Mouse (Mus musculus) lung, embryonic 15.5 days (tissue): Measurements from ENCODE around the gene Gm20767. TPM values are rescaled to one million over a fixed set of nuclear protein-coding genes. Genes with fewer than 3 reads are reported as not detected.
"Not testable (repeated sequence)": the region's sequence is repeated elsewhere in the genome, so short reads cannot be mapped to it uniquely, and the experiment has no call there.

Source experiments
- ATAC-seq: fragments of 200-750 bp; cut with Nextera tagmentation; 2 replicates; pipeline ENCODE4 v1.8.0; 2017; ENCODE audit warnings: moderate number of reproducible peaks, borderline replicate concordance; ENCODE audit not compliant: low FRiP score, low TSS enrichment; ENCODE audit errors: extremely low read depth
- H3K27ac ChIP-seq: fragments of 300-500 bp; sonication (generic); 2 replicates; pipeline ENCODE4 v1.5.1; 2015; ENCODE audit warnings: moderate library complexity, mild to moderate bottlenecking, inconsistent platforms
- H3K27me3 ChIP-seq: fragments of 300-500 bp; sonication (generic); 2 replicates; pipeline ENCODE4 v1.6.1; 2015; ENCODE audit warnings: inconsistent platforms
- H3K36me3 ChIP-seq: fragments of 300-500 bp; sonication (generic); 2 replicates; pipeline ENCODE4 v1.6.1; 2015; ENCODE audit warnings: inconsistent platforms
- H3K4me1 ChIP-seq: fragments of 300-500 bp; sonication (generic); 2 replicates; pipeline ENCODE4 v1.6.1; 2015; ENCODE audit warnings: inconsistent platforms
- H3K4me2 ChIP-seq: fragments of 300-500 bp; sonication (generic); 2 replicates; pipeline ENCODE4 v1.6.1; 2015; ENCODE audit warnings: inconsistent platforms, mild to moderate bottlenecking, moderate library complexity
- H3K4me3 ChIP-seq: fragments of 300-500 bp; sonication (generic); 2 replicates; pipeline ENCODE4 v1.5.1; 2015; ENCODE audit warnings: mild to moderate bottlenecking, inconsistent platforms
- H3K9ac ChIP-seq: fragments of 300-500 bp; sonication (generic); 2 replicates; pipeline ENCODE4 v1.6.1; 2015; ENCODE audit warnings: inconsistent platforms
- H3K9me3 ChIP-seq: fragments of 300-500 bp; sonication (generic); 2 replicates; pipeline ENCODE4 v1.6.1; 2016; ENCODE audit warnings: inconsistent platforms
- WGBS: fragments of 180-500 bp; shearing (Covaris S2); methylation state at CpG from one replicate; pipeline ENCODE4 v1.1.7; 2015; 5-methylcytosine and 5-hydroxymethylcytosine counted together
- polyA plus RNA-seq: library from polyadenylated mRNA; unstranded; fragments of >200 nt; fragmentation: Nextera tagmentation; extraction: Ambion mirVana; gene quantifications from 2 replicates; pipeline ENCODE4 v1.2.1, GENCODE M21; 2015

Gene Gm20767
- polyA plus RNA-seq: not detected in 2 replicates

DNA sequence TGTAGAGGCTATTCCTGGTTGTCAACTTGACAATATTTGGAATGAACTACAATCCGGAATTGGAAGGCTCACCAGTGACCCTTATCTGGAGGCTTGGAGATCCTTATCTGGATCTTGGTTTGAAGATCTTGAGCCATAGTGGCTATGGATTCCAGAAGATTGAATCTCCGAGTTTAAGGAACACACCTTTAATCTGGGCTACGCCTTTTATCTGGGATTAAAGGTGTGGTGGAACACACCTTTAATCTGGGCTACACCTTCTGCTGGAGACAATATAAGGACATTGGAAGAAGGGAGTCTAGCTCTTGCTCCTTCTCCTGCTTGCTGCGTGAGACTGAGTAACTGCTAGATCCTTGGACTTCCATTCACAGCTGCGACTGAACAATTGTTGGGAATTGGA is at the start of gene Gm20767:
Gene Gm20767 (plus strand): TSS at position 301 of the 400 bp plus-strand sequence.
- H3K9ac ChIP-seq, H3K4me1 ChIP-seq, H3K4me2 ChIP-seq, H3K27me3 ChIP-seq, H3K36me3 ChIP-seq, ATAC-seq, H3K27ac ChIP-seq, H3K4me3 ChIP-seq, H3K9me3 ChIP-seq: not testable (repeated sequence)
- WGBS: 84% methylated on average over 2 of the region's 5 CpGs

DNA sequence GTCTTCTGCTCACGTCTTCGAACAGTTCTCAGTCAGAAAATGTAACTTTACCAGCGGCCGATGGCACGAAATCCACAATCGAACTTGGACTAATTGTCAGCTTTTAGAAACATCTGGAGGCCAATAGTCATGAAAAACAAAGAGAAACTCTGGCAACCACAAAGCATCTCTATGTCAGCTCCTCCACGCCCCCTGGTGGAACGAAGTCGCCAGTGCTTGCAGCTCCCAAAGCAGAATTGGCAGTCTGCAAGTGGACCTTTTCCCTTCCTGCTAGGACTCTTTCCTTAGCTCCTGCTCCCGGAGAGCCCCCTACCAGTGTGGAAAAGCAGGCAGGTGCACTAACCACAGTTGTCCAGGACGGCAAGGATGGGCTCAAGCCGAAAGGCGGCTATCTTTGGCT is 47.1 kb upstream of the Gm20767 start:
- not testable (repeated sequence) for H3K4me3 ChIP-seq, H3K4me2 ChIP-seq, H3K27me3 ChIP-seq, H3K9ac ChIP-seq, H3K27ac ChIP-seq, H3K36me3 ChIP-seq, H3K9me3 ChIP-seq, H3K4me1 ChIP-seq, ATAC-seq
- no CpG with 5 or more reads among the region's 13 CpGs for WGBS

DNA sequence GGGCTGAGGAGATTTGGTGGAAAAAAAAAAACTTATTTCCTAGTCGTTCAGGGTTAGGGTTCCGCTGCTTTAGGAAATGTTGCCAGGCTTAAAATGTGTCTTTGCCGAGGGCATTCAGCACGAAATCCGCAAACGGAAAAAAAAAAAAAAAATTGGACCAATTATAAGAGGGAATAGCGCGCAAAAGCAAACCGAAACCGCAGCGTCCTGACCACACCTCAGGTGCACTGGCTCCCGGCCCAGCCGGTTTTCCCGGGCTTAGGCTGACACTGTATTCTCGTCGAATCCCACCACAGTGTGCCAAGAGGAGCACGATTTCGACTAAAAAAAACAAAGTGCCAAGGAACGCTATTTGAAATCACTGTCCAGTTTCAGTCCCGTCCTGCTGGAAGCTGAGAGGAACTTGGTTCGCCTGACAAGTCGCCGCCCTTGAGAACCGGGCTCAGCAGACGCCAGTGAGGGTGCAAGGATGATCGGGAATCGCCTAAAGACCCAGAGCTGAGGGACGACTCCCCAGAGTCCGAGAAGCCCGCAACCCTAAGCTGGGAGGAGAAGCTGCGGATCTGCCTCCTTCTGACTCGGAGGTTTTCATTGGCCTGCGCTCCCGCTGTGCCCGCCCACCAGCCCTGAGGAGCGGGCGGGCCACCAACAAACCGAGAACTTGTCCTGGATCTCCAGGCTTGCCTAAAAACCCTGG is 43.7 kb upstream of the Gm20767 start:
- H3K27me3 ChIP-seq, H3K27ac ChIP-seq, H3K9me3 ChIP-seq, H3K4me1 ChIP-seq, H3K9ac ChIP-seq, H3K36me3 ChIP-seq: not testable (repeated sequence)
- peak overlapping the region; percentile 28 for H3K4me3 ChIP-seq
- peak overlapping the region; percentile 43 for H3K4me2 ChIP-seq
- ATAC-seq: peak; percentile 82
- under 1% methylated on average over 25 of the region's 38 CpGs for WGBS

DNA sequence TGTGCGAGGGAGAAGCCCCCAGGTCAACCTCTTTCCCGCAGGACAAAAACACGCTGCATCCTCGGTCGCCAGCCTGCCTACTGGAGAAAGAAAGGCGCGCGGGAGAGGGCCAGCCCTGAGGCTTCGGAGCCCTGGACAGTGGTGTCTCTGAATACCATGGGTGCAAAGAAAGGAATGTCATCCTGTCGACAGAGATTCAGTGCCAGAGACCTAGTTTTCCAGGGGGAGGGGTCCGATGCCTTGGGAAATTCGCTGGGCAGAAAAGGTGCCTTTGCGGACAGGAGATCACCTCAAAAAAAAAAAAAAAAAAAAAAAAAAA is 43.1 kb upstream of the Gm20767 start:
- not testable (repeated sequence) for H3K9ac ChIP-seq, H3K27me3 ChIP-seq, H3K4me2 ChIP-seq, H3K4me1 ChIP-seq, H3K36me3 ChIP-seq, H3K27ac ChIP-seq, H3K9me3 ChIP-seq, H3K4me3 ChIP-seq
- peak; percentile 10; the same call in 1 of the 2 replicates for ATAC-seq
- under 1% methylated on average over 9 of the region's 13 CpGs for WGBS

DNA sequence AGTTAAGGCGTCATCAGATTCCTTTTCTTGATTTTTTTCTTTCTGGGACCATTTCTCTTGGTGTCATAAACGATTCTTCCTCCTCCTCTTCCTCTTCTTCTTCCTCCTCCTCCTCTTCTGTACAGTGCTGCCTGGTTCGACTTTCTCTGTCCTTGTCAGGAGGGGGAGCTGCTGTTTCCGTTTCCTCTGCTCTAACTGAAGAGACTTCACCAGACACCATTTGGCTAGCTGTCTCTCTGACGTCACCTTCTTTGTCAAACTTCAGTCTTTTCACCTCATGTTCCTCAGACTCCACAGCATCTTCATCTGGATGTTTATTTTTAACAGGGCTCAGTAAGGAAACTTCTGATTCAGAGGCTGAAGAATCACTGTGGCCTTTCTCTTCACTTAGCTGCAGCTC is 40.7 kb upstream of the Gm20767 start:
- no CpG with 5 or more reads among the region's 5 CpGs for WGBS
- not testable (repeated sequence) for H3K4me1 ChIP-seq, H3K27ac ChIP-seq, H3K36me3 ChIP-seq, H3K4me3 ChIP-seq, H3K9me3 ChIP-seq, H3K9ac ChIP-seq, H3K4me2 ChIP-seq, ATAC-seq, H3K27me3 ChIP-seq

DNA sequence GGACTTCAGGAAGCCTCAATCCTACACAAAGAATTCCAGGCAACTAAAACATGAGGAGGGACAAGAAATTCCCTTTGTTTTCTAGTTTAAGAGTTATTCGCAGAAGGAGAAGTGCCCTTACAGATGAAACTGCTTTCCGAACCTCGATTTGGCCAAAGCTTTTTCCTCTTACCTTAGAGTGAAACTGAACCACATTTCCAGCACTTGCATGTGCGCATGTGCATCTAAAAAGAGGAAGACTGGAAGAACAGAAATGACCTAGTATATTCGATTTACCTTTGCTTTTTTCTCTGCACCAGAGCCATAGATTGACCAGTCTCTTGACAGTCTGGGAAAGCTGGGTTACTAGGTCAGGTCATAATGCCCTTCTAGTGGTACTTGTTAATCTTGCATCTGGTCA is 33.5 kb upstream of the Gm20767 start:
- not testable (repeated sequence) for H3K9me3 ChIP-seq, H3K9ac ChIP-seq, H3K4me1 ChIP-seq, ATAC-seq, H3K27ac ChIP-seq, H3K36me3 ChIP-seq, H3K27me3 ChIP-seq, H3K4me2 ChIP-seq, H3K4me3 ChIP-seq
- no CpG with 5 or more reads among the region's 5 CpGs for WGBS

DNA sequence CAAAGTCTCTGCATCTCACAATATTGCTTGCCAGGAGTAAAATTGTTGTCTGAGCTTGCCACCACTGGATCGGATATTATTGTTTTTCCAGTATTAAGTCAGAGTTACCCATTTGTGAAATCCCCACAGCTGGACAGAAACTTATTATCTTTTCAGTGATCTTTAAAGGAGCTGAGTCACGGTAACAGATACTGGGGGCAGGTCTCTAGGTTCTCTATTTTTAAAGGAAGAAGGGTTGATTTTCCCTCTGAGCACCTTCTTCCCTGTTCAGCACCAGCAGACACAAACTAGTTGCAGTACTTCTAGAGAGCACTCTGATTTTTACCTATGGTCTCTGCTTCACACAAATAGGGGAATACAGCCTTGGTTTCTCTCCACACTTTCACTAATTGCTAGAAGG is 33.0 kb upstream of the Gm20767 start:
- 74% methylated on average over 2 of the region's 2 CpGs for WGBS
- not testable (repeated sequence) for H3K4me3 ChIP-seq, H3K27me3 ChIP-seq, ATAC-seq, H3K9me3 ChIP-seq, H3K36me3 ChIP-seq, H3K4me1 ChIP-seq, H3K9ac ChIP-seq, H3K27ac ChIP-seq, H3K4me2 ChIP-seq

DNA sequence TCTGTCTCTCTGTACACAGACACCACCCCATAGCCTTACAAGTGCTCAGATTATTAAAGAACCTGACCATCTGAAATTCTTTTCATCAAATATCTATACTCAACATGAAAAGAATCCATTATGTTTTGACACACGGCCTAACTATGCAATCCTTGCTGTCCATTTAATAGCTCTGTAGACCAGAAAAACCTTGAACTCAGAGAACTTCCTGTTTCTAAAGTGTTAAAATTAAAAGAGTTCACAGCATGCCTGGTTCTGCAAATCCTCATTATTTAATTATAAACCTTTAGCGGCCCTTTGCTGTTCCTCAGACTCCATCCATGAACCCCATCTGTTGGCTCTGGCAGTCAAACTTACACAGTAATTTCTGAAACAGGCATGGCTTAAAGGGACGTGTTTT is 2.3 kb downstream of the Gm20767 start:
- H3K9ac ChIP-seq, H3K9me3 ChIP-seq, ATAC-seq, H3K4me2 ChIP-seq, H3K36me3 ChIP-seq, H3K27ac ChIP-seq, H3K4me1 ChIP-seq, H3K27me3 ChIP-seq, H3K4me3 ChIP-seq: not testable (repeated sequence)
- WGBS: 79% methylated on average over 2 of the region's 3 CpGs

DNA sequence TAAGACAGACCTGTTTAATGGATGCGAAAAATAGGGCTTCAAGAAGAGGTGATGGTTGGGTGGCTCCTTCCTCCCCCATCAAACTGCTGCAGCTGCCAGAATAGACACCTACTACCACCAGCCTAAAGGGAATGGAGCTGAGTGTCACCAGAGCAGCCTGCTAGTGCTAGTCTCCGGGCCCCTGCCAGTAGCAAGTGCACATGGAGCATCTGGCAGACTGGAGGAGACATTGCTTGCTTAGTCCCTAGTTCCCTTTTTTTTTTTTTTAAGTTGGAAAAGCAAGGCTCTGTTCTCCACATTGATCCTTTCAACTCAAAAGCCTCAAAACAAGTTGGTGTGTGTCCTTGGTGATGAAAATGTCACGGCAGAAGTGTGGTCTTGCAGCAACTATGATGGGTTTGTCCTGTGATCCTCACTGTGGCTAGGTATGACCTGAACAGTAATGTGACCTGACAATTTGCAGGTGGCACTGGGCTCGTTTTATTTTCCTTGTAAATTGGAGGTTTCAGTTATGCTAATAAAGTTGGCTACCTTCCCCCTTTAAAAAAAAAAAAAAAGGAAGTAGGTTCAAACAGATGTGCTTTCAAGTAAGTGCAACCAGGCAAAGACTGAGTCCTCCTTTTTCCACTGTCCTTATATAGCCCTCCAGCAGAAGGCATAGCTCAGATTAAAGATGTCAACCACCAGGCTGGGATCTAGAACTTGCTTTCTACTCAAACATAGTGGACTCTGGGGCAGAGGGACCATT is 9.8 kb downstream of the Gm20767 start:
- H3K27ac ChIP-seq, H3K9ac ChIP-seq, H3K4me2 ChIP-seq, H3K4me3 ChIP-seq, ATAC-seq, H3K27me3 ChIP-seq, H3K36me3 ChIP-seq, H3K9me3 ChIP-seq, H3K4me1 ChIP-seq: not testable (repeated sequence)
- WGBS: 62% methylated on average over 3 of the region's 4 CpGs

DNA sequence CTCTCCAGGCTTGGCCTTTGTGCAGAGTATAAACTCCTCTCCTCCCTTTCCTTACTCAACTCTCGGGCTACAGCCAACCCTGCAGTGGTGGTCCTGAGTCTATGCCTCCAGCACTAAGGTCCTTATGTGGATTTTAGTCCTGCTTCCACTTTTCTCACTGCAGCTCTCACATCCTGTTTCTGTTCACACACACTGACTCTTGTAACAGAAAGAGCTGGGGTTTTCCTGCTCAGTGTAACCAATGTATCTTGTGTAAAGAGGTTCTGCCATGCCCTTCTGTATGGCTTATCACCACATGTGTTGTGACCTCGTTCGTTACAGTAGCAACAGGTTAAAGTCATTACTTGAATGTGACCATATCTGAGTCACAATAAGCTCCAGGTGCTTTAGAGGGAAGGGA is 10.5 kb downstream of the Gm20767 start:
- not testable (repeated sequence) for H3K27ac ChIP-seq, H3K9me3 ChIP-seq, H3K9ac ChIP-seq, H3K27me3 ChIP-seq, H3K4me3 ChIP-seq, ATAC-seq, H3K4me1 ChIP-seq, H3K36me3 ChIP-seq, H3K4me2 ChIP-seq
- 49% methylated on average over 3 of the region's 3 CpGs for whole genome bisulfite sequencing

DNA sequence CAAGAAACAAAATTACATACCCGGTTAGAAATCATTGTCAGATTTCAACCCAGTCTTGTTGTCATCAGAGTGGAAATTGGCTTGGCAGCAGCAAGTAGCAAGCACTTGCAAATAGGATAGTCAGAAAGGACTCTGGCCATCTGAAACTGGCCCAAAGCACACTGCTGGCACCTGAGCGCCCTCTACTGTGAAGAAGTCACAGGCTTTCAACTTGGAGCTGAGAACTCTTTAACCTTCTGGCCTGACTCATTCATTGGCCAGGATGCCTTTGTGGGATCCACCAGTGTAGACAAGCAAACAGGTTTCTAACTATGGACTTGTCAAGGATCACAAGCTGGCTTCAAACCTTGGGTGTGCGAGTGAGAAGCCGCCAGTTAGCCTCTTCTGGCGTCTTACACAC is 28.3 kb downstream of the Gm20767 start:
- H3K9me3 ChIP-seq, H3K4me3 ChIP-seq, H3K27me3 ChIP-seq, H3K36me3 ChIP-seq, H3K4me1 ChIP-seq, H3K4me2 ChIP-seq, ATAC-seq, H3K27ac ChIP-seq, H3K9ac ChIP-seq: not testable (repeated sequence)
- 55% methylated on average over 5 of the region's 5 CpGs for WGBS

DNA sequence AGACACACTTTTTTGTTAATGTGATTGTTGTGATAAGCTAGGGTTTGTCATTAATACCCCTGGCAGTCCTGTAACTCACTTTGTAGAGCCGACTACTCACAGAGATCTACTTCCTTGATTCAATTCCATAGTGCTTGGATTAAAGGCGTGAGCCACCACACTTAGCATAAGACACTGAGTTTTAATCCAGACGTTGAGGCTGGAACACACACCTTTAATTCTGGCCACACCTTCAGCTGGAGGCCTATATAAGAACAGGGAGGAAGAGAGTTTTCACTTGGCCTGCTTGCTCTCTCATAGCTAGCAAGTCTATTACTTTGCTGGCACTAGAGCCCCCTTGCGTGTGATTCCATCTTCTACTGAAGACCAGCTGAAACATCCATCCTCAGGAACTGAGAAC is 32.1 kb downstream of the Gm20767 start, which contains the start of gene Gm21818:
Gene Gm21818 (plus strand): TSS at position 301 of the 400 bp plus-strand sequence.
- 69% methylated on average over 4 of the region's 4 CpGs for WGBS
- H3K4me2 ChIP-seq, H3K4me1 ChIP-seq, H3K27ac ChIP-seq, H3K9me3 ChIP-seq, H3K27me3 ChIP-seq, ATAC-seq, H3K36me3 ChIP-seq, H3K9ac ChIP-seq, H3K4me3 ChIP-seq: not testable (repeated sequence)
